In the genomic region with DNA sequence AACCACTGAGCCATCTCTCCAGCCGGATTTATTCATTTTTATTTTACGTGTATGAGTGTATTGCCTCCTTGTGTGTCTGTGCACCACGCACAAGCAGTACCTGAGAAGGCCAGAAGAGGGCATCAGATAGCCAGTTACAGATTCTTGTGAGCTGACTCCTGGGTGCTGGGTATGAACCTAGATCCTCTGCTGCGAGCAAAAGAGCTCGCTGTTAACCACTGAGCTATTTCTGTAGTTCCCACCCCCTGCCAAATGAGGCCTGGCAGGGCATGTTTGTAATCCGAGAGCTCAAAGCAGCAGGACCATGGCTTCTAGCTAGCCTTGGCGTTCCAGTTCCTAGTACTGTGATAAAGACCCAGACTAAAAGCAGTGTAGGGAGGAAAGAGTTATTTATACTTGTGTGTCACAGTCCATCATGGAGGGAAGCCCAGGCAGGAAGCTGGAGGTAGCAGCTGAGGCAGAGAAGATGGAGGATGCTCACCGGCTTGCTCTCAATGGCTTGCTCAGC, we compare ENCODE assay signal across 8 mouse cellular contexts. TPM values are rescaled to one million over a fixed set of nuclear protein-coding genes. Genes with fewer than 3 reads are reported as not detected.
DNase-seq lines count a peak whose midpoint lies in the region; ATAC-seq and TF ChIP-seq lines count a peak whose summit lies in the region.

No protein-coding gene starts in this region.

- ATAC-seq in erythroid progenitor cell, adult 5-6 weeks (replicated peaks; ENCODE audit: low FRiP score, poor library complexity, severe bottlenecking), result peak; percentile 89
- ATAC-seq in heart, embryonic 12.5 days (ENCODE audit: insufficient number of reproducible peaks, low FRiP score), result peak; percentile 66
- ATAC-seq in liver, embryonic 12.5 days, result peak; percentile 60
- ATAC-seq in stomach, postnatal 0 days (ENCODE audit: low FRiP score, low TSS enrichment), result peak; percentile 73

- H3K27ac ChIP-seq in heart, embryonic 12.5 days (ENCODE audit: poor library complexity, severe bottlenecking), result peak overlapping the region; percentile 82
- 0 out of 2 replicates have a peak overlapping the region, but pooled peaks have one; percentile 56 for H3K27ac ChIP-seq in liver, embryonic 12.5 days
- H3K27ac ChIP-seq in stomach, postnatal 0 days (replicated peaks), result peak overlapping the region; percentile 69

- 9% methylated on average over 8 of the region's 8 CpGs for WGBS in heart, embryonic 12.5 days
- WGBS in liver, embryonic 12.5 days (ENCODE audit: insufficient replicate concordance), result 10% methylated on average over 8 of the region's 8 CpGs
- WGBS in stomach, postnatal 0 days, result 13% methylated on average over 8 of the region's 8 CpGs

- peak overlapping the region; percentile 23; the same call in 1 of the 2 replicates for H3K4me2 ChIP-seq in heart, embryonic 12.5 days
- no peak overlapping the region for H3K4me2 ChIP-seq in liver, embryonic 12.5 days
- H3K4me2 ChIP-seq in stomach, postnatal 0 days (replicated peaks; ENCODE audit: low read depth), result no peak overlapping the region

- 0 out of 2 replicates have a peak overlapping the region, but pooled peaks have one; percentile 7 for H3K9ac ChIP-seq in heart, embryonic 12.5 days
- no peak overlapping the region for H3K9ac ChIP-seq in liver, embryonic 12.5 days
- H3K9ac ChIP-seq in stomach, postnatal 0 days (ENCODE audit: low read length), result no peak overlapping the region

- DNase-seq in CD8-positive naive resting alpha-beta T cell, adult 2 months (ENCODE audit: low read depth in 2 of 2, low spot score in 2 of 2), result peak; percentile 81 to 87
- peak; percentile 86 for DNase-seq in brain, embryonic 14.5 days (ENCODE audit: low read depth)
- peak; percentile 90 for DNase-seq in kidney, postnatal 10 days
- peak; percentile 94 for DNase-seq in naive thymus-derived CD4-positive, alpha-beta T cell, adult 2 months (ENCODE audit: low read depth)
- peak; percentile 87 for DNase-seq in stomach, postnatal 0 days (ENCODE audit: low spot score)

- H3K9me3 ChIP-seq in heart, embryonic 12.5 days (replicated peaks), result no peaks in the 10 kb centered on the region
- no peaks in the 10 kb centered on the region for H3K9me3 ChIP-seq in liver, embryonic 12.5 days (replicated peaks)
- no peaks in the 10 kb centered on the region for H3K9me3 ChIP-seq in stomach, postnatal 0 days (ENCODE audit: control insufficient read depth, low read length)

- H3K27me3 ChIP-seq in heart, embryonic 12.5 days (replicated peaks), result no peaks in the 10 kb centered on the region
- no peaks in the 10 kb centered on the region for H3K27me3 ChIP-seq in liver, embryonic 12.5 days (replicated peaks)
- H3K27me3 ChIP-seq in stomach, postnatal 0 days (ENCODE audit: control insufficient read depth, insufficient read depth, low read length), result no peaks in the 10 kb centered on the region

- H3K4me1 ChIP-seq in heart, embryonic 12.5 days (replicated peaks), result peaks cover 18% of the 10 kb centered on the region
- H3K4me1 ChIP-seq in liver, embryonic 12.5 days, result peaks cover 18% of the 10 kb centered on the region
- no peaks in the 10 kb centered on the region for H3K4me1 ChIP-seq in stomach, postnatal 0 days (replicated peaks; ENCODE audit: control insufficient read depth, insufficient read depth)

- no peak for TF ChIP-seq POLR2A in brain, embryonic 14.5 days (IDR thresholded peaks at IDR 0.05; ENCODE audit: borderline replicate concordance, extremely low read depth, insufficient read depth, insufficient read length, poor library complexity, severe bottlenecking)

- no peak for TF ChIP-seq EP300 in stomach, postnatal 0 days (optimal IDR thresholded peaks at IDR 0.05)

- H3K4me3 ChIP-seq in heart, embryonic 12.5 days, result no peak overlapping the region
- H3K4me3 ChIP-seq in liver, embryonic 12.5 days, result no peak overlapping the region
- H3K4me3 ChIP-seq in stomach, postnatal 0 days (ENCODE audit: low read depth, low read length), result no peak overlapping the region

- no peaks in the 10 kb centered on the region for H3K36me3 ChIP-seq in heart, embryonic 12.5 days
- no peaks in the 10 kb centered on the region for H3K36me3 ChIP-seq in liver, embryonic 12.5 days
- no peaks in the 10 kb centered on the region for H3K36me3 ChIP-seq in stomach, postnatal 0 days (ENCODE audit: control insufficient read depth, insufficient read depth, low read length)

- TF ChIP-seq CTCF in brain, embryonic 14.5 days (IDR thresholded peaks at IDR 0.05; ENCODE audit: borderline replicate concordance, extremely low read depth, insufficient read depth, insufficient read length), result peak; percentile 79; the same call in 1 of the 2 replicates
- TF ChIP-seq CTCF in stomach, postnatal 0 days (IDR thresholded peaks at IDR 0.05; ENCODE audit: low read depth), result peak; percentile 87

RNA-seq across cellular contexts. Expression of a gene that starts 16.0 kb away (rescaled TPM):
- 130 and 153 TPM in 2 replicates for polyA plus RNA-seq in brain, embryonic 14.5 days (2012; rRNA removed)
- 18.4 and 24.1 TPM in 2 replicates for total RNA-seq in erythroid progenitor cell, adult 5-6 weeks (2015; ENCODE audit: low replicate concordance)
- total RNA-seq in erythroid progenitor cell, adult 5-6 weeks (2017; ENCODE audit: low replicate concordance), result 17.2 and 17.3 TPM in 2 replicates
- polyA plus RNA-seq in heart, embryonic 12.5 days (2016; fragmentation: Nextera tagmentation; extraction: Ambion mirVana), result 68.1 and 68.9 TPM in 2 replicates
- polyA plus RNA-seq in liver, embryonic 12.5 days (2016; fragmentation: Nextera tagmentation; extraction: Ambion mirVana), result 38.3 and 39.7 TPM in 2 replicates
- polyA plus RNA-seq in stomach, postnatal 0 days (2015; fragmentation: Nextera tagmentation; extraction: Ambion mirVana), result 38.1 and 40.9 TPM in 2 replicates

RNA-seq across cellular contexts. Expression of a gene that starts 46.5 kb away (rescaled TPM):
- 52.1 and 70.3 TPM in 2 replicates for polyA plus RNA-seq in brain, embryonic 14.5 days (2012; rRNA removed)
- total RNA-seq in erythroid progenitor cell, adult 5-6 weeks (2015; ENCODE audit: low replicate concordance), result 2.5 and 10.1 TPM in 2 replicates
- 1.6 TPM in 1 of 2 replicates, not detected in the other for total RNA-seq in erythroid progenitor cell, adult 5-6 weeks (2017; ENCODE audit: low replicate concordance)
- 24.3 and 27.7 TPM in 2 replicates for polyA plus RNA-seq in heart, embryonic 12.5 days (2016; fragmentation: Nextera tagmentation; extraction: Ambion mirVana)
- polyA plus RNA-seq in liver, embryonic 12.5 days (2016; fragmentation: Nextera tagmentation; extraction: Ambion mirVana), result 3.7 and 3.8 TPM in 2 replicates
- polyA plus RNA-seq in stomach, postnatal 0 days (2015; fragmentation: Nextera tagmentation; extraction: Ambion mirVana), result 15.7 and 26.9 TPM in 2 replicates

RNA-seq across cellular contexts. Expression of a gene that starts 57.7 kb away (rescaled TPM):
- 258 and 404 TPM in 2 replicates for polyA plus RNA-seq in brain, embryonic 14.5 days (2012; rRNA removed)
- total RNA-seq in erythroid progenitor cell, adult 5-6 weeks (2015; ENCODE audit: low replicate concordance), result 67.9 and 77.8 TPM in 2 replicates
- 18.7 and 41.5 TPM in 2 replicates for total RNA-seq in erythroid progenitor cell, adult 5-6 weeks (2017; ENCODE audit: low replicate concordance)
- 78.9 and 81.3 TPM in 2 replicates for polyA plus RNA-seq in heart, embryonic 12.5 days (2016; fragmentation: Nextera tagmentation; extraction: Ambion mirVana)
- polyA plus RNA-seq in liver, embryonic 12.5 days (2016; fragmentation: Nextera tagmentation; extraction: Ambion mirVana), result 45.1 and 45.3 TPM in 2 replicates
- 51.9 and 52.1 TPM in 2 replicates for polyA plus RNA-seq in stomach, postnatal 0 days (2015; fragmentation: Nextera tagmentation; extraction: Ambion mirVana)
